Mouse (Mus musculus) left cerebral cortex, postnatal 14 days (tissue): Measurements from ENCODE around the gene Rnf114. TPM values are rescaled to one million over a fixed set of nuclear protein-coding genes. Genes with fewer than 3 reads are reported as not detected.

Experiments used
- DNase-seq, 2 experiments: peaks; one replicate each; pipeline ENCODE4 v3.0.0; 2021 to 2022; ENCODE audit warnings: low spot score in 2 of 2, mixed read lengths in 1 of 2
- intact Hi-C: fragments of 180-260 bp; cut with DNase I; formaldehyde crosslinking; loops from one replicate; pipeline ENCODE4 v1.15.1; 2025
- total RNA-seq, 2 experiments: library from RNA; stranded (reverse); gene quantifications; 2 replicates each; pipeline ENCODE4 v1.2.3; 2021

Gene Rnf114
- total RNA-seq, 2 experiments from 2014 or later = 40.8 to 43.1 TPM

GRCm38 (mm10) chr2:167530536-167530935, 38.1 kb downstream of the Rnf114 start:
- no peak for DNase-seq
- intact Hi-C loops = loop anchor here (5.0 kb wide), 1 partner anchor 147 kb away; no protein-coding TSS in a partner anchor

- intact Hi-C loops = loop anchor here (5.0 kb wide), 1 partner anchor 145 kb away; no protein-coding TSS in a partner anchor
- DNase-seq = peak in 1 of 2 experiments; percentile 47
Observed at GRCm38 (mm10) chr2:167532131-167532530, 39.7 kb downstream of the Rnf114 start.

- intact Hi-C loops = loop anchor here (5.0 kb wide), 1 partner anchor 143 kb away; no protein-coding TSS in a partner anchor
- no peak for DNase-seq
Observed at GRCm38 (mm10) chr2:167533880-167534279, 41.4 kb downstream of the Rnf114 start.

GRCm38 (mm10) chr2:167536320-167536945, 44.0 kb downstream of the Rnf114 start:
- no peak for DNase-seq
- intact Hi-C loops = no loop called here

- DNase-seq = peak; percentile 78 to 81
- intact Hi-C loops = loop anchor here (1.0 kb wide), 1 partner anchor 68 kb away; no protein-coding TSS in a partner anchor
Observed at GRCm38 (mm10) chr2:167537476-167538297, 45.2 kb downstream of the Rnf114 start, which contains the start of gene Snai1. Gene Snai1 (plus strand): TSS chr2:167538195.

- intact Hi-C loops = no loop called here
- no peak for DNase-seq
Observed at GRCm38 (mm10) chr2:167538671-167539306, 46.3 kb downstream of the Rnf114 start.

- no peak for DNase-seq
- intact Hi-C loops = no loop called here
Observed at GRCm38 (mm10) chr2:167539536-167540476, 47.4 kb downstream of the Rnf114 start.

GRCm38 (mm10) chr2:167540477-167541110, 48.1 kb downstream of the Rnf114 start:
- intact Hi-C loops = no loop called here
- no peak for DNase-seq

GRCm38 (mm10) chr2:167541324-167541723, 48.9 kb downstream of the Rnf114 start:
- intact Hi-C loops = no loop called here
- no peak for DNase-seq

GRCm38 (mm10) chr2:167541761-167542160, 49.3 kb downstream of the Rnf114 start:
- intact Hi-C loops = no loop called here
- no peak for DNase-seq

GRCm38 (mm10) chr2:167542361-167542760, 49.9 kb downstream of the Rnf114 start:
- intact Hi-C loops = no loop called here

GRCm38 (mm10) chr2:167543121-167544003, 50.9 kb downstream of the Rnf114 start:
- intact Hi-C loops = no loop called here
- no peak for DNase-seq

More at GRCm38 (mm10) chr2:167542361-167542760, 49.9 kb downstream of the Rnf114 start:
- DNase-seq = no peak

- intact Hi-C loops = no loop called here
- peak in 1 of 2 experiments; percentile 42 for DNase-seq
Observed at GRCm38 (mm10) chr2:167544004-167544356, 51.5 kb downstream of the Rnf114 start.

- intact Hi-C loops = no loop called here
- DNase-seq = no peak
Observed at GRCm38 (mm10) chr2:167544456-167544855, 52.0 kb downstream of the Rnf114 start.

- DNase-seq = no peak
- intact Hi-C loops = no loop called here
Observed at GRCm38 (mm10) chr2:167546447-167547195, 54.2 kb downstream of the Rnf114 start.

GRCm38 (mm10) chr2:167547444-167547843, 55.0 kb downstream of the Rnf114 start:
- no peak for DNase-seq
- intact Hi-C loops = no loop called here

GRCm38 (mm10) chr2:167548961-167549360, 56.5 kb downstream of the Rnf114 start:
- intact Hi-C loops = no loop called here
- no peak for DNase-seq
